Mouse (Mus musculus): ENCODE measurements at regions not wholly inside any gene's neighbourhood (a gene's known extent, or its start where the extent isn't known, plus 50 kb on each side); places are given as distances from the start of the nearest gene placed in this dataset.

DNA sequence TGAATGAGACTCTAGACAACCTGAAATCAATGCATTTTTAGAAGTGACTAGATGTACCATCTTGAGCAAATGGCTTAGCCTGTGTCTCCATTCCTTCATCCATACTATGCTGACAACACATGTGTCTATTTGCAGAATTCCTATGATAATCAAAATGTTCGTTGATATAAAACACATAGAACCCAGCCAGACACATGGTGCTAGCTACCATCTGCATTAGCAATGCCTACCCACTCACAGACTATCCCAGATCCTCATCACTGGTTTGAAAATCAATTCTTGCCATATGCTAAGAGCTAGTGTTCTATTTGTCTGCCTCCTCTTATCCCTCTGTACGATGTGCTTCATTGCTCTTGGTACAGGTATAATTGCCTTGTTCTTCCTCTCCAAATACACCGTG lies 464.0 kb upstream of the Gm26657 start:
- TF ChIP-seq POLR2A (IDR thresholded peaks at IDR 0.05; ENCODE audit: borderline replicate concordance, extremely low read depth, insufficient read depth, insufficient read length, poor library complexity, severe bottlenecking) (no peak), CTCF (IDR thresholded peaks at IDR 0.05; ENCODE audit: borderline replicate concordance, extremely low read depth, insufficient read depth, insufficient read length) (no peak)

All from brain, embryonic 14.5 days (tissue).